Mouse (Mus musculus) frontal cortex, postnatal 10 days (tissue): ENCODE results near the gene Hoxd13.

Source experiments
- DNase-seq, 2 experiments: peaks; one replicate each; pipeline ENCODE4 v3.0.0; 2022; ENCODE audit warnings: low spot score in 2 of 2, mixed read lengths in 1 of 2

Hoxd13 gene

DNA sequence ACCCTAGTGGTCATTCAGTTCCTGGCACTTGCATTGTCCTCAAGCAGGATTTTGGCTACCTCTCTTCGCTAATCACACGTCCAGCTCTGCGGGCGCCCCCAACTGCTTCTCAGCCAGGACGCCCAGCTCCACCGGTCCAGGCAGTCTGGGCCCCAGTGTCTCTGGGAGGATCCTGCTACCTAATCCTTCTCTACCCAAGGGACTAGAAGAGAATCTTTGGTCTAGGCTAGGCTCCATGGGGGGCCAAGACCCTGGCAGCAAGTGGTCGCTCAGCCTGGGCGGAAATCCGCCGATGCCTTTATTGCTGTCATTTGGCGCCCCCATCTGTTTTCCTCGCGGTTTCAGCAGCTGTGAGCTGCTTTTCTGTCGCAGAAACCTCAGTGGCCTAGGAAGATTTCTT lies 6.4 kb upstream of the Hoxd13 start:
- peak in 1 of 2 experiments; percentile 42 for DNase-seq

DNA sequence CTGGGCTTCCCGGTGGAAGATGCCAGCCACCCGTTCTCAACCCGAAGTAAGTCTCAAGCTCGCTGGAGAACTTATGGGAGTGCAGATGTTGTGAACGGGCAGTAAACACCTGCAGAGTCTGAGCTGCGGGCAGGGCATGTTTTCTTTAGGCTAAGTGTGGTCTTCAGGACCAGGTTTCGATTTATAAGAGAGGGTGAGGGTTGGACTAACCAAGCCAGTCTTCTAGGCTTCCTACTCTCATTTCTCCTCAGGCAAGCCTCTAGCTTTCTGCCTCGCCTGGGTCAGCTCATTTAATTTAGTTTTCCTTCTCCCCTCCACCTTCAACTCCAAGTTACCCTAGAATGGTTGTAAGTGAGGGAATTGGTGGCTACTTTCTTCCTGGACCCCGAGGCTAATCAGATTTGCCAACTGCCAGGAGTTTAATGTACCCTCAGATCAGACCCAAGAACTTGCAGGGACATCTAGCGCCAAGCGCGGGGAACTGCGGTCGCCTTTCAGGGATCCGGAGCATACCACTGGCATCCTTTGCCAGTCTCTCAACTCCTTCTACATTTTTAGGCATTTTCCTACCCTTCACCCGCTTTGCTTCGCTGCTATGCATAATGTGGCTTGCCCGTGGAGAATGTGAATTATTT lies 4.7 kb upstream of the Hoxd13 start:
- DNase-seq: peak in 1 of 2 experiments; percentile 63

GRCm38 (mm10) chr2:74666411-74666810 lies 1.7 kb upstream of the Hoxd13 start:
- no peak for DNase-seq

- DNase-seq: no peak
Observed at GRCm38 (mm10) chr2:74667191-74667841, 794 bp upstream of the Hoxd13 start.

GRCm38 (mm10) chr2:74668370-74669229 lies 490 bp downstream of the Hoxd13 start:
- DNase-seq: no peak

DNA sequence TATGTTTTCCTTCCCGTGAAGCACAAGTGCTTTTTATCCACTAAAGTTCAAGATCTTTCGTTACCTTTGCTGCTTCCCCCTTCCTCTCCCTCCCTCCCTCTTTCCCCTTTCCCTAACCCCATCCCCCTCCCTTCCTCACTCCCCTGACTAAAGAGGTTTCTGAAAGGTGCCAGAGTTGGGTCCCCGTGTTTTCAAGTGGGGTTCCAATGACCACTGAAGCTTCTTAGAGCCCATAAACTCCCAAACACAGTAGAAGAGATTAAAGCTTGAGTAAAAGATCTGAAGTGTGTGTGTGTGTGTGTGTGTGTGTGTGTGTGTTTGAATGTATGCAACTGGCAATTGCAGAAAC lies 1.1 kb downstream of the Hoxd13 start:
- DNase-seq: no peak

- no peak for DNase-seq
Observed at GRCm38 (mm10) chr2:74669650-74670235, 1.6 kb downstream of the Hoxd13 start.

DNA sequence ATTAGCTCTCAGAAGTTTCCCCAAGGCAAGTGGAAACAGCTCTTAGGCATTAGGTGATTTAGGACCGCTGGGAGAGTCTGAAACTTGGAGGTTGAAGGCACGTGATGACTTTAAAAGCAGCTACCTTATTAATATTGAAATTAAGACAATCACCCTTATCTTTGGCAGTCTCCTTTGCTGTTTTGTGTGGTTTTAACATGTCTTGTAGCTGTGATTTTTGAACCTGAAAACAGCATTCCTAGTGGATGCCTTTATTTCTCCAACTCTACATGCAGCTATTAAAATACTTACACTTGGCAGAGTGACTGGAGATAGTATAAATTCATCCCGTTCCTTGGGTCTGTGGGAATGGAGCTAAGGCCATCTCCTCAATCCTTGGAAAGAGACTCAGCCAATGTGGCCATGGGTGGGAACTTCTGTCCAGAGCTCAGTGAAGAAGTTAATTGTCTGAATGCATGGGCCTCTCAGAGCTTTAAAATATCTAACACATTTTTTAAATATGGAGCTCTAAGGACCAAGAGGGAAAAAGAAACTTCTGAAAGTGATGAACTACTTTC lies 2.6 kb downstream of the Hoxd13 start:
- no peak for DNase-seq

- DNase-seq: no peak
Observed at GRCm38 (mm10) chr2:74671847-74672246, 3.7 kb downstream of the Hoxd13 start.

DNA sequence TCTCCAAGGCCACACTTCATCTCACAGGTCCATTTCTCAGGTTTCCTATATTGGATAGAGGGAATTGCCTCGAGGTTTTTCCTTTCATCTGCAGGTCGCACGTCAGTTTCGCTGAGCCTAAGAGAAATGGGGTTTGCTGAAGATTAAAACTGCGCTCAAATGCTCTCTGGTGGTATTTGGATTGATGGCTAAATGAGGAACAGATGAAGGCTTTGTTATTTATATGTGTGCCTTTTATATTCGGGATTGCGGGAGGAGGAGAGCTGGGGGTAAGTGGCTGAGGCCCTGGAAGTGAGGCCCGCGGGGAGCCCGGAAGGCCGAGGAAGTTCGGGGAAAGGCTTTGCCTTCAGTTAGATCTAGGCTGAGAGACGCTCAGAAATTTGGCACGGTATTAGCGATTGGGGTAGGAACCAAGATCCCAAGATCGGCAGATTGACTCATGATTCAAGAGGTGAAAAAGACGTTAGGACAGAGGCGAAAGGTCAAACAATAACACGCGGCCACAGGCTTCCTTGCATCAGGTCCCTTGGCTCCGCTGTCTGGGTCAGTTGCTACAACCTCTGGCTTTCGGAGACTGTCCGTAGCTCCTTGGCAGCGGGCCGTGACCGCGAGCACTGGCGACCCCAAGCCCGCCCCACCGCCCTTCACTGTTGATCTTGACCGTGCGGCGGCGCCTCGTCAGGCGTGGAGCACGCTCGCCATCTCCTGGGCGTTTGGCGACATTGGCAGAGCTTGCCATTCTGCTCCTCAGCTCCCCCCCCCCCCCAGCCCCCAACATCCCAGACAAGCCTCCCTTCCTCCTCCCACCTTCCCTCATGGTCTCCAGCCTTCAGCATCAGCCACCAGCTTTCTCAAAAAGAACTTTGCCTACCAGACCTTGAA lies 4.6 kb downstream of the Hoxd13 start:
- no peak for DNase-seq

GRCm38 (mm10) chr2:74673835-74674425 lies 5.8 kb downstream of the Hoxd13 start:
- DNase-seq: no peak

- DNase-seq: no peak
Observed at GRCm38 (mm10) chr2:74674881-74675665, 7.0 kb downstream of the Hoxd13 start, which contains the start of gene Hoxd12. Gene Hoxd12, plus strand, starts transcription at chr2:74675013.

GRCm38 (mm10) chr2:74675666-74676282 lies 7.7 kb downstream of the Hoxd13 start:
- DNase-seq: no peak

GRCm38 (mm10) chr2:74676376-74677052 lies 8.4 kb downstream of the Hoxd13 start:
- DNase-seq: no peak

DNA sequence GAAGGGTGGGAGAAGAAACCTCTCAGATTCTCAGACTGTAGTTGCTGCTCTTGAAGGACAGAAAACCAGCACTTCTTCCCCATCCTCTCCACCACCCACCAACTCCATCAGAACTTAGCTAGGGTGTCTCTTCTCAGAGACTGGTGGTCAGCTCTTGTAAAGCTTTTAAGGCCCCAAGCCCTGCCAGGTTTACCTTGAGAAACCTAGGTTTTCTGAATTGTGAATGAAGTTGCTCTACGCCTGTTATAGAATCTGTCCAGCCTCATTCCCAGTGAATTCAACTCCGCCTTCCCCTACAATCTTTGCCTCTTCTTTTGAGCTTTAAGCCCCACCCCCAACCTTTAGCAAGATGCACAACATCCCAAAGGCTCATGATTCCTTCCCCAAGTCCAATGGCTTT lies 9.0 kb downstream of the Hoxd13 start:
- no peak for DNase-seq

- DNase-seq: no peak
Observed at GRCm38 (mm10) chr2:74678891-74679595, 10.9 kb downstream of the Hoxd13 start, which contains the start of gene Hoxd11. Gene Hoxd11, plus strand, starts transcription at chr2:74679557.

DNA sequence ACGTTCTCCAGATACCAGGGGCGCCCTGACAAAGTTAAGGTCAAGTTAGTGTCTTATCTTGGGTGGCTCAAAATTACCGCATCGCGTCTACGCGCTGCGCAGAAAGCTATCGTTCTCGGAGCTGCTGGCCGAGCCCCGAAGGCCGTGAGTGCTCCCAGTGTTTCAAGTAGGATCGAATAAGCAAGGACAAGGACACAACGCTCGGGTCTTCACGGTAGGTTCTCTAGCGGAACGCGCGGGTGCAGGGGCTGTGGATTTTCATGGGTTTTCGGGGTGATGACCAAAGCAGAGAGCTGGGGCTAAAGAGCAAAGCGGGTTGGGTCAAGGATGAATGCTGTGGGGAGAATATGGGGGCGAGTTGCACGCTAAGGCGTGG lies 11.5 kb downstream of the Hoxd13 start:
- DNase-seq: no peak

- no peak for DNase-seq
Observed at GRCm38 (mm10) chr2:74679980-74680379, 11.9 kb downstream of the Hoxd13 start.
